Mouse (Mus musculus) ovary, adult 2 months (tissue): Measurements from ENCODE around the gene Btbd35f26. TPM values are rescaled to one million over a fixed set of nuclear protein-coding genes. Genes with fewer than 3 reads are reported as not detected.

ENCODE experiments used
- polyA plus RNA-seq: library from polyadenylated mRNA; depleted of rRNA; stranded (reverse); fragments of >200 nt; gene quantifications from 2 replicates; pipeline ENCODE4 v1.2.3, GENCODE M21; 2012; rRNA removed

Gene Btbd35f26
- polyA plus RNA-seq = not detected in 2 replicates

DNA sequence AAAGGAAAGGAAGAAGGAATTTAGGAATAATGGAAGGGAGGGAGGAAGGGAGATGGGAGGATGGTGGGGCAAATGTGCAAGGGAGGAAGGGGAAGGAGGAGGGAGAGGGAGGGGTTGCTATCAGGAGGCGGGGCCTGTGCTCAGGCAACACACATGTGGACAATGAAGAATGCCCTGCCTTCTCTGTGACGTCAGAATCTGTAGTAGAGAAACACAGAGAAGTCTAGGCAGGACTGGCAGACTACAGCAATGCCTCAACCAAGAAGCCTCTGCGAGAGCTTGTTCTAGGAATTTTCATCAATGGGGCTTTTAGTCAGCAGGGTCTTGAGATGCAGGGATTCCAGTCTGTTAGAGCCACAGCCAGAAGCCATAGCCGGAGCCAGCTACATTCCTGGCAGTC lies at the start of gene Btbd35f26:
TSS of gene Btbd35f26 (plus strand) at position 301 of the 400 bp plus-strand sequence.

GRCm38 (mm10) chrX:31383818-31384217 lies 47.6 kb downstream of the Btbd35f26 start, which contains the start of gene Btbd35f19:
Gene Btbd35f19 (minus strand): TSS chrX:31383918.

Other genes starting within 250 kb of the Btbd35f26 start
- gene Btbd35f29, start 218.8 kb upstream of the Btbd35f26 start, polyA plus RNA-seq = not detected in 2 replicates
- gene Spin2f, start 82.6 kb upstream of the Btbd35f26 start, polyA plus RNA-seq = not detected in 2 replicates
- gene Btbd35f19, start 47.5 kb downstream of the Btbd35f26 start, polyA plus RNA-seq = not detected in 2 replicates
- gene Gm21883, start 237.8 kb downstream of the Btbd35f26 start, polyA plus RNA-seq = not detected in 2 replicates